Mouse (Mus musculus) lung, embryonic 16.5 days (tissue): ENCODE measurements around the gene Exoc3. TPM values are rescaled to one million over a fixed set of nuclear protein-coding genes. Genes with fewer than 3 reads are reported as not detected.

Experiments used
- ATAC-seq: fragments of 200-750 bp; cut with Nextera tagmentation; 2 replicates; pipeline ENCODE4 v1.8.0; 2017; ENCODE audit warnings: low read depth, mild to moderate bottlenecking, moderate library complexity
- H3K27ac ChIP-seq: fragments of 300-500 bp; sonication (generic); 2 replicates; pipeline ENCODE4 v1.5.1; 2014; ENCODE audit warnings: mild to moderate bottlenecking, control low read depth, low read length
- H3K27me3 ChIP-seq: fragments of 300-500 bp; sonication (generic); 2 replicates; pipeline ENCODE4 v1.6.1; 2014; ENCODE audit warnings: low read depth, low read length, mixed read lengths; ENCODE audit not compliant: control insufficient read depth, insufficient read depth
- H3K36me3 ChIP-seq: fragments of 300-500 bp; sonication (generic); 2 replicates; pipeline ENCODE4 v1.6.1; 2014; ENCODE audit warnings: low read length; ENCODE audit not compliant: control insufficient read depth, insufficient read depth
- H3K4me1 ChIP-seq: fragments of 300-500 bp; sonication (generic); replicated peaks from 2 replicates; pipeline ENCODE4 v1.6.1; 2014; ENCODE audit warnings: low read length, mixed read lengths; ENCODE audit not compliant: control insufficient read depth, insufficient read depth
- H3K4me2 ChIP-seq: fragments of 300-500 bp; sonication (generic); 2 replicates; pipeline ENCODE4 v1.6.1; 2014; ENCODE audit warnings: low read depth, low read length, control low read depth
- H3K4me3 ChIP-seq: fragments of 300-500 bp; sonication (generic); 2 replicates; pipeline ENCODE4 v1.5.1; 2014; ENCODE audit warnings: mild to moderate bottlenecking, low read length, control low read depth
- H3K9ac ChIP-seq: fragments of 300-500 bp; sonication (generic); 2 replicates; pipeline ENCODE4 v1.6.1; 2014; ENCODE audit warnings: low read length, control low read depth
- H3K9me3 ChIP-seq: fragments of 300-500 bp; sonication (generic); 2 replicates; pipeline ENCODE4 v1.6.1; 2016; ENCODE audit warnings: low read length; ENCODE audit not compliant: control insufficient read depth
- WGBS: fragments of 180-500 bp; shearing (Covaris S2); extraction: QIAGEN DNeasy Blood & Tissue Kit; methylation state at CpG from one replicate; pipeline ENCODE4 v1.1.7; 2014; 5-methylcytosine and 5-hydroxymethylcytosine counted together
- polyA plus RNA-seq: library from polyadenylated mRNA; unstranded; fragments of >200 nt; fragmentation: Nextera tagmentation; extraction: Ambion mirVana; gene quantifications from 2 replicates; pipeline ENCODE4 v1.2.1, GENCODE M21; 2015

The Exoc3 gene
- polyA plus RNA-seq, 1 experiment from 2014 or later = 67.2 TPM

DNA sequence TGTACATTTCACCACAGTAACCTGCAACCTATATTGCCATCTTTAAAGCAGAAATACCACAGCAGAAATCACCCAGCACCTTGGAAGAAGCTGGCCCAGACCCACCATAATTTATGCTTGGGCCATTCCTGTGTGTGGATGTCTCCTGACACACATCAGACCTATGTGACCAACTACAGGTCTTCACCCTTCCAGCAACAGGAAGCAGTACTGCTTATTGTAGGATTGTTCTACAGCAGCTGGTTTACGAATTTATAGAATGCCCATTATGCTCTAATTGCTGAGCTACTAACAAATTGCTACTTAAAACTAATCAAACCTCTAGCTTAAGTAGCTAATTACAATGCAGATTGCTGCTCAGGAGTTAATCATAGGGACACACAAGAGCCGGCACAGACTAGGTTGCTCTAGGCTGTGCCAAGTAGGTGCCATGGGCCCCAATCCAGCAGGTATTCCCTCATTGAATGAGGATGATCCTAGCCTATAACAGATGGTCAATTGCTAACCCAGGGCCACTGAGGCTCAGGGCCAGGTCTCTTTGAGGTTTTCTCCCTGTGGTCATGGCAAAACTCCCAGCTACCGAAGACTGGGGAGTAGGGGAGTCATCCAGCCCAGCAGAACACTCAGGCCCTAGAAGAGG is 62.4 kb downstream of the Exoc3 start:
- ATAC-seq = no peak
- H3K27ac ChIP-seq = no peak overlapping the region
- H3K9ac ChIP-seq = no peak overlapping the region
- H3K27me3 ChIP-seq = no peaks in the 10 kb centered on the region
- H3K4me1 ChIP-seq = no peaks in the 10 kb centered on the region
- 83% methylated on average over 3 of the region's 3 CpGs for WGBS
- no peaks in the 10 kb centered on the region for H3K36me3 ChIP-seq
- H3K4me3 ChIP-seq = no peak overlapping the region
- no peak overlapping the region for H3K4me2 ChIP-seq
- H3K9me3 ChIP-seq = no peaks in the 10 kb centered on the region

- Histone ChIP-seq H3K27ac (no peak overlapping the region), H3K27me3 (no peaks in the 10 kb centered on the region), H3K4me2 (no peak overlapping the region), H3K36me3 (no peaks in the 10 kb centered on the region), H3K4me3 (no peak overlapping the region), H3K9ac (no peak overlapping the region), H3K4me1 (no peaks in the 10 kb centered on the region), H3K9me3 (no peaks in the 10 kb centered on the region)
- WGBS = 71% methylated on average over 7 of the region's 7 CpGs
- no peak for ATAC-seq
Measured at GRCm38 (mm10) chr13:74144120-74144884, 64.2 kb downstream of the Exoc3 start.

GRCm38 (mm10) chr13:74143282-74143681 is 65.2 kb downstream of the Exoc3 start:
- ATAC-seq = no peak
- Histone ChIP-seq H3K27me3 (no peaks in the 10 kb centered on the region), H3K27ac (no peak overlapping the region), H3K4me3 (no peak overlapping the region), H3K4me2 (no peak overlapping the region), H3K9me3 (no peaks in the 10 kb centered on the region), H3K4me1 (no peaks in the 10 kb centered on the region), H3K36me3 (no peaks in the 10 kb centered on the region), H3K9ac (no peak overlapping the region)
- WGBS = 69% methylated on average over 3 of the region's 3 CpGs

DNA sequence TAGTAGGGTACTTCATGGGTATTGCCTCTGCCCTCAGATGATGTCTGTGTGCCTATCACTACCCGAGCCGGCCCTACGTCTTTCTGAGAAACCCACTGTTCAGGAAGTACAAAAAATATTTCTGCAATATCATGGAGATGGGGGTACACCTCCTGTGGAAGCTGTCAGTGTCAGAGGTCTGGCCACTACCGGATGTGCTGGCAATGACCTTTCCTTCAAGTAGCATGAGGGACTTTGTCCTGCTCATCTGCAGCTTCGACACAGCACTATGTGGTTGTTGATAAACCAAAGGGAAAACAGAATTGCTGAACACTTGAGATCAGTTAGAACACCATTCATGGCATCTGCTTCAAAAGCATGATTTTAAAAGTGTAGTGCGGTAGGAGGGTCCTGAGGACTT is 67.7 kb downstream of the Exoc3 start:
- no peaks in the 10 kb centered on the region for H3K9me3 ChIP-seq
- ATAC-seq = no peak
- no peaks in the 10 kb centered on the region for H3K4me1 ChIP-seq
- no peak overlapping the region for H3K4me2 ChIP-seq
- no peak overlapping the region for H3K27ac ChIP-seq
- no peak overlapping the region for H3K4me3 ChIP-seq
- 82% methylated on average over 6 of the region's 6 CpGs for WGBS
- no peaks in the 10 kb centered on the region for H3K27me3 ChIP-seq
- no peaks in the 10 kb centered on the region for H3K36me3 ChIP-seq
- H3K9ac ChIP-seq = no peak overlapping the region

GRCm38 (mm10) chr13:74138906-74139647 is 69.5 kb downstream of the Exoc3 start:
- Histone ChIP-seq H3K27me3 (no peaks in the 10 kb centered on the region), H3K4me1 (no peaks in the 10 kb centered on the region), H3K36me3 (no peaks in the 10 kb centered on the region), H3K27ac (no peak overlapping the region), H3K4me2 (no peak overlapping the region), H3K9me3 (no peaks in the 10 kb centered on the region), H3K9ac (no peak overlapping the region), H3K4me3 (no peak overlapping the region)
- 75% methylated on average over 7 of the region's 7 CpGs for WGBS
- ATAC-seq = no peak

DNA sequence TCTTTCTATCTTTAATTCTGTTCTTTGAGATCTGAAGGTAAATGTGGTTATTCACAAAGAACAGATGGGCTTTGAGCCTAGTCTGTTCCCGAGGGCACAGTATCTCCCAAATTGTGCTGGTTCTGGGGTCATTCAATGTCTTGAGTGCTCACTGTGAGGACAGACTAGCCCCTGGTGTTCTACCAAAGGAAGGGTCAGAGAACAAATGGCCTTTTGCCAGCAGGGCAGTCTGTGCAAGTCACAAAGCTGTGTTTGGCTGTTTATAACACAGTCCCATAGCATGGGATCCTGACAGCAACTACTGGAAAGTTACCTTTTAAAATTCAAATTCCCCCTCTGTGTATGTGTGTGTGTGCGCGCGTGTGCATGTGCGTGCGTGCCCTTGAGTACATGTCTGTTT is 78.6 kb downstream of the Exoc3 start:
- no peak for ATAC-seq
- Histone ChIP-seq H3K36me3 (no peaks in the 10 kb centered on the region), H3K9me3 (no peaks in the 10 kb centered on the region), H3K4me2 (no peak overlapping the region), H3K27me3 (no peaks in the 10 kb centered on the region), H3K4me1 (no peaks in the 10 kb centered on the region), H3K27ac (no peak overlapping the region), H3K9ac (no peak overlapping the region), H3K4me3 (no peak overlapping the region)
- 83% methylated on average over 6 of the region's 6 CpGs for WGBS

- Histone ChIP-seq H3K4me2 (no peak overlapping the region), H3K27ac (no peak overlapping the region), H3K4me3 (no peak overlapping the region), H3K36me3 (no peaks in the 10 kb centered on the region), H3K27me3 (peaks cover 7% of the 10 kb centered on the region; the same call in 1 of the 2 replicates), H3K9me3 (no peaks in the 10 kb centered on the region), H3K9ac (no peak overlapping the region), H3K4me1 (no peaks in the 10 kb centered on the region)
- WGBS = 77% methylated on average over 7 of the region's 7 CpGs
- ATAC-seq = no peak
Measured at GRCm38 (mm10) chr13:74127571-74127970, 81.0 kb downstream of the Exoc3 start.

DNA sequence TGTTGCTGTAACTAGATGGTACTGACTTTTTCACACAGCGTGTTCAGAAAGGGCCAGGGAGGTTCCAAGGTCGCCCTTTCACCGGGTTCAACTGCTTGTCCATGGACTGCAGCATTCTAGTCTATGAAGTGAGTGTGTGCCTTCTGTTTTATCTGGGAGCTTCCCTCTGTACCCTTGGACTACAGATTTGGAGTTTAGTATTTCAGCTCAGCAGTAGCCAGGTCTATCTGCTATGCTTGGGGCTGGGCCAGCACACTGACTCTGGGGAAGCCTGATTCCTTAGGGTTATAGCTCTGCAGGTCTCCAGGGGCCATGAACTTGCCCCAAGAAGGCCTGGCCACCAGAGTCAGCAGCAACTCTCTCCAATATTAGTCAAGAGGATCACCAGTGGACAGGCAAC is 85.9 kb downstream of the Exoc3 start:
- Histone ChIP-seq H3K27ac (no peak overlapping the region), H3K9ac (no peak overlapping the region), H3K4me1 (no peaks in the 10 kb centered on the region), H3K4me3 (no peak overlapping the region), H3K9me3 (no peaks in the 10 kb centered on the region), H3K27me3 (peaks cover 34% of the 10 kb centered on the region), H3K36me3 (no peaks in the 10 kb centered on the region), H3K4me2 (no peak overlapping the region)
- no peak for ATAC-seq
- 62% methylated on average over 3 of the region's 3 CpGs for WGBS

GRCm38 (mm10) chr13:74121795-74122330 is 86.7 kb downstream of the Exoc3 start:
- Histone ChIP-seq H3K36me3 (no peaks in the 10 kb centered on the region), H3K4me2 (no peak overlapping the region), H3K27me3 (peaks cover 34% of the 10 kb centered on the region), H3K9ac (no peak overlapping the region), H3K9me3 (no peaks in the 10 kb centered on the region), H3K27ac (no peak overlapping the region), H3K4me3 (no peak overlapping the region), H3K4me1 (no peaks in the 10 kb centered on the region)
- WGBS = 34% methylated on average over 14 of the region's 14 CpGs
- no peak for ATAC-seq
